Mouse (Mus musculus) liver, embryonic 14.5 days (tissue): Measurements from ENCODE around the gene Csnk1g1.

Experiments
- CTCF ChIP-seq: IDR thresholded peaks from 2 replicates; pipeline ENCODE4 v1.5.1; 2016; ENCODE audit warnings: antibody characterized with exemption, low read depth, control low read depth
- EP300 ChIP-seq: IDR thresholded peaks from 2 replicates; pipeline ENCODE4 v1.6.1; 2016; ENCODE audit warnings: antibody characterized with exemption, low read depth

DNA sequence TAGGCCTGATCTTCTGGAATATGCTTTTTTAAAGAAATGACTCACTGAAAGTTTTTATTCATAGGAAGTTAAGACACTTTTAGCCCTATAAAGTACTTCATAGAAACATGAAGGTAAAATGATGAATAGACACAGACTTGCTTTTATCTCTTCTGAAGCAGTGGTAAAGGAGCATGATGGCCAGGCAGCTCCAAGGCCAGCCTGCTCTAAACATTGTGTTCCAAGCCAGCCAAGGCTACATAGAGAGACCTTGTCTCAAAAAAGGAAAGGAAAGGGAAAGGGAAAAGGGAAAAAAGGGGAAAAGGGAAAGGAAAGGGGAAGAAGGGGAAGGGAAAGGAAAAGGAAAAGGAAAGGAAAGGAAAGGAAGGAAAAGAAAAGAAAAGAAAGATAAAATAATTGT is 111.9 kb downstream of the Csnk1g1 start:
- TF ChIP-seq CTCF (no peak), EP300 (no peak)
